Mouse (Mus musculus): ENCODE measurements at regions not wholly inside any gene's neighbourhood (a gene's known extent, or its start where the extent isn't known, plus 50 kb on each side); places are given as distances from the start of the nearest gene placed in this dataset.
A peak's percentile ranks its signal among the peaks of the same experiment; 100 is the strongest.

DNA sequence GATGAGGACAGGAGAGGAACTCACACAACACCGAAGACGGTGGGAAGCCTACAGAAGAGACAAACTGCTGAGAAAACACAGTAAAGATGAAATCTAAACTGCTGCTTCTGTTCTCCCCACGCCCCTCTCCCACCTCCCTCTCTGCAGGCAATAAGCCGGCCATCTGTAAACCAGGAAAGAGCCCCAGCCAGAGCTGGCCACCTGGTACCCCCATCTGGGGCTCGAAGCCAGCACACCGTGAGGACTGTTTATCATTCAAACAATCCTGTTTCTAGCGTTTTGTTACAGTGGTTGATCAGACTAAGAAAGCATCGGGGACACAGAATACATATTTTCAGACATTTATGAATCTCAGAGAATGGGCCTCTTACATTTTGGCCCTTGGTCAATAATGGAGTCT, 270.0 kb upstream of the 9630041A04Rik start:
- Histone ChIP-seq H3K9me3 (no peaks in the 10 kb centered on the region), H3K4me3 (no peak overlapping the region), H3K27ac (replicated peaks) (no peak overlapping the region), H3K4me1 (no peaks in the 10 kb centered on the region), H3K27me3 (replicated peaks; ENCODE audit: low read depth, poor library complexity, severe bottlenecking) (no peaks in the 10 kb centered on the region), H3K36me3 (replicated peaks) (no peaks in the 10 kb centered on the region)
- 83% methylated on average over 8 of the region's 8 CpGs for WGBS
- DNase-seq (ENCODE audit: low spot score), result no peak

DNA sequence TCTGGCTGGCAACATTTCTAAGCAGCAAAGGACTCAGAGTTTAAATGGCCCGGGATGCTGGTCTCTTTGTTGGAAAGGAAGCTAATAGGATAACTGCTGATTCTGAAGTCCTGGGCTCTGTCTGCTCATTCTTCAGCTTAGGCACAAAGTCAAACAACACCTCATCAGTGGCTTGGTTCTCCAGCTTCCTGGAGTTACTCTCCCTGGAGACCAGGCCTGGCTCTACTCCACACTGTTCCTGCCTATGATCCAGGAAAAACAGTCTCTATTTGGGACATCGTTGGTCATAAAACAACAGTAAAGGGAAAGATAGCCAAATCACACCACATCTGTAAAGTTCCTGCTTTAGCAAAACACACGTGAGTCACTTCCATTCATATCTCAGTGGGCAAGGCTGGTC, 271.3 kb upstream of the 9630041A04Rik start:
- 88% methylated on average over 3 of the region's 3 CpGs for WGBS
- no peaks in the 10 kb centered on the region for H3K9me3 ChIP-seq
- no peak overlapping the region for H3K4me3 ChIP-seq
- H3K27ac ChIP-seq (replicated peaks), result no peak overlapping the region
- H3K36me3 ChIP-seq (replicated peaks), result no peaks in the 10 kb centered on the region
- DNase-seq (ENCODE audit: low spot score), result no peak
- H3K27me3 ChIP-seq (replicated peaks; ENCODE audit: low read depth, poor library complexity, severe bottlenecking), result no peaks in the 10 kb centered on the region
- no peaks in the 10 kb centered on the region for H3K4me1 ChIP-seq

DNA sequence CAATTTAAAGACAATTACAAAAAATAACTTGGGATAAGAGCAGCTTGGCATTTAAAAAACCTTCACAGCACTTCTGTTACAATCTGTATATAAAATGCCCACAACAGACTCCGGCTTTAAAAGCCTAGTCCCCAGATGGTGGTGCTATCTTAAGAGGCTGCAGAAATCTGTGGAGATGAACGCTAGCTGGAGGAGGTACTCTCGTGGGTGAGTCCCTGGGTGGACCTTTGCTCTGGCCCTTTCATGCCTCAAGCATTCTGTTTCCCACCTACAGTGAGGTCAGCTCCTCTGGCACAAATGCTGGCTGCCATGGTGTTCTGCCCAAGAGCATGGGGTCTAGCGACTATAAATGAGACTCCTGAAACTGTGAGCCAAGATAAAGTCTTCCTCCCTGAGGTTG, 280.6 kb upstream of the 9630041A04Rik start:
- Histone ChIP-seq H3K27me3 (replicated peaks; ENCODE audit: low read depth, poor library complexity, severe bottlenecking) (no peaks in the 10 kb centered on the region), H3K4me3 (no peak overlapping the region), H3K36me3 (replicated peaks) (no peaks in the 10 kb centered on the region), H3K9me3 (0 out of 2 replicates have a peak, but pooled peaks cover 3% of the 10 kb centered on the region), H3K4me1 (no peaks in the 10 kb centered on the region), H3K27ac (replicated peaks) (no peak overlapping the region)
- WGBS, result 84% methylated on average over 4 of the region's 4 CpGs
- no peak for DNase-seq (ENCODE audit: low spot score)

DNA sequence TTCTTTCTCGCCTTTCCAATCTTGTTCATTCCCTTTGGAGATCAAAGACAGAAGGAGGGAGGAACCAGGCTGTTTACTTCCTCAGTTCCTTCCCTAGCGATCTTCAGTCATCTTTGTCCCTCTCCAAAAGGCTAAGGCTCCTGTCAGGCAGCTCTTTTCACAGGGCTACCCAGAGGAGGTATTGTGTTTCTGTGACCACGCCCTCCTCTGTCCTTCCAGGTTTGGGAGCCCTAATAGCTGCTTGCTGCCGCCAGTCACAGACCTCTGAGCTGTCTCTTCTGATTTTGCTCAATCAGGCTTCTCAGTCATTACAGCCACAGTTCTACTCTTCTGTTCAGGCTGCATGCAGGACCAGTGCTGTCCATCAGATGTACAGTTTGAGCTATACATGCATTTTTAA, 290.9 kb upstream of the 9630041A04Rik start:
- no peak overlapping the region for H3K4me3 ChIP-seq
- WGBS, result 3% methylated on average over 4 of the region's 4 CpGs
- H3K36me3 ChIP-seq (replicated peaks), result no peaks in the 10 kb centered on the region
- peaks cover 8% of the 10 kb centered on the region for H3K4me1 ChIP-seq
- no peaks in the 10 kb centered on the region for H3K9me3 ChIP-seq
- no peak overlapping the region for H3K27ac ChIP-seq (replicated peaks)
- H3K27me3 ChIP-seq (replicated peaks; ENCODE audit: low read depth, poor library complexity, severe bottlenecking), result no peaks in the 10 kb centered on the region
- peak; percentile 18 for DNase-seq (ENCODE audit: low spot score)

DNA sequence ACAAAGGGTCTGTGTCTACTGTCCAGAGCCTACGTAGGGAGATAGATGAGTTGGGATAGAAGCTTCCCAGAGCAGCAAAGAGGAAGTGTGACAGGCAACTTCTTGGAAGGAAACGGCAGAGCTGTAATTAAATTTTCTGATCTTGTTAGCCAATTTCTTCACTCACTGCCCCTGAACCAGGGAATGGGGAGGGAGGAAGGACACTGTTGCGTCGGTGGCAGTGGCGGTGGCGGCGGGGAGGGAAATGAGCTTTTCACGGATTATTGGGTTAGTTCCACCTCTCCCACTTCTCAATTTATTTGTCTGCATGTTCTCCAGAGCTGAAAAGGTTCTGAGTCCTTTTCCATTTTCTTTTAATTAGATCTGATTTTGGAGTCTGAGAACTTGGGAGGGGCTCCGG, 298.4 kb upstream of the 9630041A04Rik start:
- H3K27ac ChIP-seq (replicated peaks), result no peak overlapping the region
- peak; percentile 22 for DNase-seq (ENCODE audit: low spot score)
- 45% methylated on average over 9 of the region's 9 CpGs for WGBS
- no peaks in the 10 kb centered on the region; the same call in 1 of the 2 replicates for H3K4me1 ChIP-seq
- H3K36me3 ChIP-seq (replicated peaks), result no peaks in the 10 kb centered on the region
- H3K27me3 ChIP-seq (replicated peaks; ENCODE audit: low read depth, poor library complexity, severe bottlenecking), result no peaks in the 10 kb centered on the region
- no peak overlapping the region for H3K4me3 ChIP-seq
- H3K9me3 ChIP-seq, result no peaks in the 10 kb centered on the region

DNA sequence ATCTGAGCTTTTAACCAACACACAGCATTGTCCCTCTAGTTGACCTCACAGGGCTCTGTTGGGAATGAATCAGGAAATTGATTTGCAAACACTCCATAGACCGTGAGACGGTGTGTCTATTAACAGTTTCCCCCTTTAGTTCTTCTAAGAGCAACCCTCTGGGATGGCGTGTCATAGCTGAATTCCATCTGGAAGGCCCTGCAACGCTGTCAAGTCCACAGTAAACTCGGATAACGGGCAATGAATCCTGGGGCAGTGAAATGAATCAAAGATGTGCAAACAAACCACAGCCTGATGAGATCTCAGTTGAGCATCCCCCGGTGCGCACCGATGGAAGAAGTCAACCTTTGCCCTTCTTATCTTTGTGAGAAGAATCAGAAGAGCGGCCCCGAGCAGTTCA, 302.3 kb upstream of the 9630041A04Rik start:
- Histone ChIP-seq H3K9me3 (no peaks in the 10 kb centered on the region), H3K27me3 (replicated peaks; ENCODE audit: low read depth, poor library complexity, severe bottlenecking) (no peaks in the 10 kb centered on the region), H3K27ac (replicated peaks) (no peak overlapping the region), H3K4me1 (peaks cover 10% of the 10 kb centered on the region), H3K36me3 (replicated peaks) (no peaks in the 10 kb centered on the region), H3K4me3 (no peak overlapping the region)
- no peak for DNase-seq (ENCODE audit: low spot score)
- 80% methylated on average over 11 of the region's 11 CpGs for WGBS

DNA sequence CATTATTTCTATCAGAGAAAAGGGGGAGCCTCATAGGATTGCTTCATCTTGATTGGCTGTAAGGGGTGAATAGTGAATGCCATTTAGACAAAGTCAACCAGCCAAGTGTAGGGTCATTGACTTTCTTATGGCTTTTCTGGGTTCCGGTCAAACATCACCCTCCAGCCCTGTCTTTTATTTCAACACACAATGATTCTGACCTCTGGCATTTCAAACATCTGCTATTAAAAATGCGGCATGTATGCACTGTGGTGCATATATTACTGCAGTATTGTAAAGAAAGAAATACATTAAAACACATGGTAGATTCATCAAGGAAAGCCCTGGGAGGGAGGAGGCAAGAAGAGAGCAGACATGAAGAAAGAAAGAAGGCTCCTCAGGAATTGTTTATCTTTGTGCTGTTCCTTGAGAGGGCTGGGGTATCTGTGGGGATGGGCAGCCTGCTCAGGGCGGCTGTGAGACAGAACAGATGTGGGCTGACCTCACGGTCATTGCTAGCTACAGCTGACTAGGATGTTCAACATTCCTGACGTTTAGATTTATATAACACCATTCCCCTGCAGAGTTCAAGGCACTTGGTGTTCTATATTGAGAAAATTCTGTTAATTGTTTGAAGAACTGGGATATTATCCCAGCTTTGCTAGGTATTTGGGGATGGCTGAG, 303.5 kb upstream of the Ppp2r3a start:
- H3K27me3 ChIP-seq (replicated peaks; ENCODE audit: low read depth, poor library complexity, severe bottlenecking), result no peaks in the 10 kb centered on the region
- H3K9me3 ChIP-seq, result no peaks in the 10 kb centered on the region
- peak; percentile 43 for DNase-seq (ENCODE audit: low spot score)
- H3K4me1 ChIP-seq, result peaks cover 10% of the 10 kb centered on the region
- WGBS, result 50% methylated on average over 5 of the region's 5 CpGs
- H3K4me3 ChIP-seq, result no peak overlapping the region
- H3K36me3 ChIP-seq (replicated peaks), result no peaks in the 10 kb centered on the region
- H3K27ac ChIP-seq (replicated peaks), result no peak overlapping the region

DNA sequence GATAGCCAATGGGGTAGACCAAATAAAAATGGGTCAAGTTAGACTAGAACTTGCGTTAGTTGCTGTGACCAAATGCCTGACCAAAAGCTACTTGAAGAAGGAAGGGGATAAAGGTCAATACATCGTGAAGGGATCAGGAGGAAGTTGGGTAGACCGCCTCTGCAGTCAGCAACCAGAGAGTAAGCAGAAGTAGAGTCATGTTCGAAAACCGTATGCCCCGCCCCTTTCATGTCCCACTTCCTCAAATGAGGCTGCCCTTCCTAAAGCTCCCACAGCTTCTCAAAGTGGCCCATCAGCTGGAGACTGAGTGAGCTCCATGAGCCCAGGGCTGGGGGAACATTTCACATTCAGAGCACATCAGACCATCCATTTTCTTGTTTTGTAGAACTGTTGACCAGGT, 301.2 kb upstream of the Ppp2r3a start:
- no peaks in the 10 kb centered on the region for H3K27me3 ChIP-seq (replicated peaks; ENCODE audit: low read depth, poor library complexity, severe bottlenecking)
- H3K4me3 ChIP-seq, result no peak overlapping the region
- no peak overlapping the region for H3K27ac ChIP-seq (replicated peaks)
- H3K9me3 ChIP-seq, result no peaks in the 10 kb centered on the region
- DNase-seq (ENCODE audit: low spot score), result no peak
- peaks cover 10% of the 10 kb centered on the region for H3K4me1 ChIP-seq
- H3K36me3 ChIP-seq (replicated peaks), result no peaks in the 10 kb centered on the region
- WGBS, result 92% methylated on average over 6 of the region's 6 CpGs

DNA sequence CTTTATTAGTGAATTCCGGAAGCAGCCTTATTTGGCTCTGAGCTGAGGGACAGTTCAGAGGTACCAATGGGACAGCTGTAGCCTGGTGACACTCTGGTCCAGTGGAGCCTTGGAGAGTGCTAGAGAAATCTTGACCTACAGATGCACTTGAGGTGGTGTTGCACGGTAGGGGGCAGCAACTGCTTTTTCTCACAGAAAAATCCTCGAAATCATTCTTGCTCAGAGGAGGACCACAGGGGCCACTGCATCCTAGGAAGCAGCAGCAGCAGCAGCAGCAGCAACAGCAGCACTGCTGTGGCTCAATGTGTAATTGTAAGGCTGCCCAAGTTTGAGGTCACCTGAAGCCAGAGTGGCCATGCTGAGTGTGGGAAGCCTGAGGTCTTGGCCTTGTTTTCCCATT, 299.7 kb upstream of the Ppp2r3a start:
- no peaks in the 10 kb centered on the region for H3K9me3 ChIP-seq
- H3K36me3 ChIP-seq (replicated peaks), result no peaks in the 10 kb centered on the region
- no peaks in the 10 kb centered on the region for H3K27me3 ChIP-seq (replicated peaks; ENCODE audit: low read depth, poor library complexity, severe bottlenecking)
- H3K4me1 ChIP-seq, result peaks cover 10% of the 10 kb centered on the region
- 61% methylated on average over 3 of the region's 3 CpGs for WGBS
- no peak for DNase-seq (ENCODE audit: low spot score)
- H3K4me3 ChIP-seq, result no peak overlapping the region
- H3K27ac ChIP-seq (replicated peaks), result no peak overlapping the region

DNA sequence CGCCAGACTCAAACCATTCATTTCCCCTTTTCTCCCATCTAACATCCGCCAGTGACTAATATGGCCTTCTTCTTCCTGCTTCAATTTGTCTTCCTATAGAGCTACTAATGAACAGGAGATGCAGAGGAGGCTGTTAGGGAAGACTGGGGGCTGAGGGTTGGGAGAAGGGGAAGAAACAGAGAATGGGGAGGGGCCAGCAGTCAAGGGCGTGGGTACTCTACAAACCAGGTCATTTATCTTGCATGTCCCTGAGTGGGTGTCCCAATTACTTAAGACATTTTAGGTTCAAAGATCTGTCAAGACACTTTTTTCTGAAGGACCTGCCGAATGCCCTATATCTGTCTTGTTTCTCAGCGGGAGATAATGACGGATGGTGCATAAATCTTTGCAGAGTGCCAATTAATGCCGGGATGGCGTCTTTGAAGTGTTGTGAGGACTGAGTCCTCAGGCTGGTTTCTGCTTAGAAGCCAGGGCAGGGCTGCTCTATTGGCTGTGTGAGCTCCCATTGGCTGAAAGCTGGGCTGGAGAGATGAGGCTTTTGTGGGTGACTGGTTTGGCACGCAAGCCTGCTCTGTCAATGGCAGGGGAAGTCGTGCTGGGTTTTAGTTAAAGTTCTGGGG, 294.7 kb upstream of the Ppp2r3a start:
- Histone ChIP-seq H3K27ac (replicated peaks) (no peak overlapping the region), H3K27me3 (replicated peaks; ENCODE audit: low read depth, poor library complexity, severe bottlenecking) (no peaks in the 10 kb centered on the region), H3K36me3 (replicated peaks) (no peaks in the 10 kb centered on the region), H3K4me3 (no peak overlapping the region), H3K4me1 (no peaks in the 10 kb centered on the region), H3K9me3 (no peaks in the 10 kb centered on the region)
- WGBS, result 77% methylated on average over 10 of the region's 10 CpGs
- no peak for DNase-seq (ENCODE audit: low spot score)

DNA sequence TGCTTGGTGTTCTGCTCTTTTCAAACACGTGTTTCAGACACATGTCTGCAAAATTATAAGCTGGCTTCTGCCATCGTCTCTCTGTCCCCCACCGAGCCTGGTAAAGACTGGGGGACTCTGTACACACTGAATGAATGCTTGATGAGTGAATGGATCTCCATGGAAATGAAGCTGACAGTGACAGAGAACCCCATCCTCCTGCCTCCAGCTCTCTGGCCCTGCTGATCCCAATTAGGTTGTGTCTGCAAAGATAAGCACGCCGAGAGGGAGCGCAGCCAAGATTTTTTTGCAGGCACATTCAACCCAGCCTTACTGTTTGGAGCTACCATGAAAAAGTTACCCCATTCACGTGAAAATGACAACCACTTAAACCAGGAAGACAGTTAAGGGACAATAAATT, 266.5 kb upstream of the Ppp2r3a start:
- no peaks in the 10 kb centered on the region for H3K9me3 ChIP-seq
- no peaks in the 10 kb centered on the region for H3K36me3 ChIP-seq (replicated peaks)
- H3K4me3 ChIP-seq, result no peak overlapping the region
- no peaks in the 10 kb centered on the region for H3K27me3 ChIP-seq (replicated peaks; ENCODE audit: low read depth, poor library complexity, severe bottlenecking)
- DNase-seq (ENCODE audit: low spot score), result no peak
- H3K4me1 ChIP-seq, result peaks cover under 1% of the 10 kb centered on the region
- H3K27ac ChIP-seq (replicated peaks), result no peak overlapping the region
- WGBS, result 80% methylated on average over 7 of the region's 7 CpGs

DNA sequence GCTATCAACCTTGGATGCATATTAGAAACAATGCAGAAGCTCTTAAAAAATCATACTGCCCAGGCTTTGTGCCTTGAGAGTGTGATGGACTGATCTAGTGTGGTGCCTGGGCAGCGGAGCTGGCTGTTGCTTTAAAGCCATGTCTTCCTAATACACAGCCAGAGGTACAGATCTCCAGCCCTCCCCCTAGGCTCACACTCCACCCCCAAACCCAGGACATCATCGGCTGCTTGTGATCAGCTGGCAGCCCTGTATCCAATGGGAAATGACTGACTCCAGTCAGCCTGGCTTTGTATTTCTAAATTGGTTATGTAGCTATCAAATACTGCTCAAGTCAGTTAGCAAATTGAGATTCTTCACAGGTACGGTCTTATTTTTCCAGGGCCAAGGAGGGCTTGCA, 259.2 kb upstream of the Ppp2r3a start:
- Histone ChIP-seq H3K9me3 (no peaks in the 10 kb centered on the region), H3K36me3 (replicated peaks) (no peaks in the 10 kb centered on the region), H3K27ac (replicated peaks) (no peak overlapping the region), H3K4me1 (no peaks in the 10 kb centered on the region), H3K4me3 (no peak overlapping the region), H3K27me3 (replicated peaks; ENCODE audit: low read depth, poor library complexity, severe bottlenecking) (no peaks in the 10 kb centered on the region)
- DNase-seq (ENCODE audit: low spot score), result no peak
- 75% methylated on average over 3 of the region's 3 CpGs for WGBS

DNA sequence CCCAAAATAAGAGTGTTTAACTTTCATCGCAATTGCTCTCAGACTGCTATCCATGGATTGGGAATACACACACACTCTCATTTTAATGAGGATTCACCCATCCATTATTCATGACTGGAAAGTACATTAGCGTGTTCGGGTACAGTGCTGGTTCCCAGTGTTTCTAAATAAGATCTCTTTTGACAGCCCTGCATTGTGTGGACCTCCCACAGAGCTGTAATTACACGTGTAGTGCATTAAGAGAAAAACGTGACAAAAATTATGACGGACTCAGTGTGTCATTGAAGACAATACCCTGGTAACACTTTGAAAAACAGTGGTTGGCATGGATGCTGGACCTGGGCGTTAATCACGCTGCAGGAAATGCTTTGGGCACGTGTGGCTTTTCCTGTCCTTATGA, 257.6 kb upstream of the Ppp2r3a start:
- Histone ChIP-seq H3K36me3 (replicated peaks) (no peaks in the 10 kb centered on the region), H3K4me3 (no peak overlapping the region), H3K27ac (replicated peaks) (no peak overlapping the region), H3K9me3 (no peaks in the 10 kb centered on the region), H3K27me3 (replicated peaks; ENCODE audit: low read depth, poor library complexity, severe bottlenecking) (no peaks in the 10 kb centered on the region), H3K4me1 (no peaks in the 10 kb centered on the region)
- no peak for DNase-seq (ENCODE audit: low spot score)
- WGBS, result 86% methylated on average over 9 of the region's 9 CpGs
